Mouse (Mus musculus) left cerebral cortex, adult 8-10 months (tissue): ENCODE data around the gene Lrig3. TPM values are rescaled to one million over a fixed set of nuclear protein-coding genes. Genes with fewer than 3 reads are reported as not detected.
A peak's percentile ranks its signal among the peaks of the same experiment; 100 is the strongest.

ENCODE experiments used
- DNase-seq, 2 experiments: peaks; one replicate each; pipeline ENCODE4 v3.0.0; 2022; ENCODE audit warnings: low spot score in 2 of 2
- total RNA-seq, 4 experiments: library from RNA; stranded (reverse); gene quantifications; 2 replicates each; pipeline ENCODE4 v1.2.4; 2022

Lrig3 gene
- 1 to 10 TPM; 3.3 to 5.7 (median 4.1) TPM for total RNA-seq

- DNase-seq = peak; percentile 41 to 49
Observed at GRCm38 (mm10) chr10:125965968-125966480, at the start of gene Lrig3. Lrig3 (plus strand) TSS chr10:125966168.

- DNase-seq = no peak
Observed at GRCm38 (mm10) chr10:125916781-125917180, 49.2 kb upstream of the Lrig3 start.

DNA sequence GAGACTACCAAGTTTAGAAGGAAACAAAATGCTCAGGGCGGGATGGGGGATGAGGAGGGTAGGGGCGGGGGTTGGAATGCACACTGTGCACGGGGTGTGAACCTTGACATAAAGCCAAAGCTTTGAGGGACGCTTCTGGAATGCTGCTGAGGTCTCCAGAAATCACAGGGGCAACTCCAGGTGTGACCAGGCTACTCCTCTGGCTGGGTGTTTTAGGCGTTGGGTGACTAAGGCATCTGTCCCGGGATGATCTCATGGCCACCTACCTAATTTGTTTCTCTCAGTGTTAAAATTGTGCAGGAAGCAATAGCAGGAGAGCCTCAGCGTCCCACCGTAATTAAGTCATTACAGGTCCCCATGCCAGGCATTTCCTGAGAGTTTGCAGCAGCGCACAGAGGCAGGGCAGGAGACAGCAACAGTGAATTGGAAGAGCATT is 48.5 kb upstream of the Lrig3 start:
- no peak for DNase-seq

DNA sequence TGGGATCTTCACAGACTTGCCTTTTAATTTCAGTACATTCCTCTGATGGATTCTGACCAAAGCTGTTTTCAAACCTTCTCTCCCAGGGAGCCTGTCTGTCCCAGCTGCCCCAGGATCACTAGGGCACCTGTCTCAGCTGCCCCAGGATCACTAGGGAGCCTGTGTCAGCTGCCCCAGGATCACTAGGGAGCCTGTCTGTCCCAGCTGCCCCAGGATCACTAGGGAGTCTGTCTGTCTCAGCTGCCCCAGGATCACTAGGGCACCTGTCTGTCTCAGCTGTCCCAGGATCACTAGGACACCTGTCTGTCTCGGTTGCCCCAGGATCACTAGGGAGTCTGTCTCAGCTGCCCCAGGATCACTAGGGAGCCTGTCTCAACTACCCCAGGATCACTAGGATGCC is 47.0 kb upstream of the Lrig3 start:
- DNase-seq = no peak

GRCm38 (mm10) chr10:125921654-125922446 is 44.1 kb upstream of the Lrig3 start:
- DNase-seq = no peak

DNA sequence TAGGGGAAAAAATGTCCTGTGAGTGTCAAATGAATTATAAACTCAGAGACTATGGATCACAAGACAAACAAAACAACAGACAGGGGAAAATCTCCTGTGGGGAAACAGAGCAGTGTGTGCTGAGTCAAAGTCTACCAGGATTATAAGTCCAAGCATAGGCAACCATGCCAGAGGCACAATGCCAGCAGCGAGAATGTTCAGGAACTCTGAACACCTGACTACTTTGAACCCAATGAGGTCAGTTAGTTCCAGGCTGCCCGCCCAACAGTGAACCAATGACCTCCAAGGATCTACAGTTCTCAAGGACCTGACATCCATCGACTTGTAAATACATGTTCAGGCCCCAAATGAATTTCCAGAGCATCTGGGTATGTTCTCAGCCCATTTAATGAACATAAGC is 36.0 kb upstream of the Lrig3 start:
- DNase-seq = no peak

- DNase-seq = no peak
Observed at GRCm38 (mm10) chr10:125933388-125933787, 32.6 kb upstream of the Lrig3 start.

- DNase-seq = no peak
Observed at GRCm38 (mm10) chr10:125934095-125934494, 31.9 kb upstream of the Lrig3 start.

- no peak for DNase-seq
Observed at GRCm38 (mm10) chr10:125937517-125938497, 28.2 kb upstream of the Lrig3 start.

DNA sequence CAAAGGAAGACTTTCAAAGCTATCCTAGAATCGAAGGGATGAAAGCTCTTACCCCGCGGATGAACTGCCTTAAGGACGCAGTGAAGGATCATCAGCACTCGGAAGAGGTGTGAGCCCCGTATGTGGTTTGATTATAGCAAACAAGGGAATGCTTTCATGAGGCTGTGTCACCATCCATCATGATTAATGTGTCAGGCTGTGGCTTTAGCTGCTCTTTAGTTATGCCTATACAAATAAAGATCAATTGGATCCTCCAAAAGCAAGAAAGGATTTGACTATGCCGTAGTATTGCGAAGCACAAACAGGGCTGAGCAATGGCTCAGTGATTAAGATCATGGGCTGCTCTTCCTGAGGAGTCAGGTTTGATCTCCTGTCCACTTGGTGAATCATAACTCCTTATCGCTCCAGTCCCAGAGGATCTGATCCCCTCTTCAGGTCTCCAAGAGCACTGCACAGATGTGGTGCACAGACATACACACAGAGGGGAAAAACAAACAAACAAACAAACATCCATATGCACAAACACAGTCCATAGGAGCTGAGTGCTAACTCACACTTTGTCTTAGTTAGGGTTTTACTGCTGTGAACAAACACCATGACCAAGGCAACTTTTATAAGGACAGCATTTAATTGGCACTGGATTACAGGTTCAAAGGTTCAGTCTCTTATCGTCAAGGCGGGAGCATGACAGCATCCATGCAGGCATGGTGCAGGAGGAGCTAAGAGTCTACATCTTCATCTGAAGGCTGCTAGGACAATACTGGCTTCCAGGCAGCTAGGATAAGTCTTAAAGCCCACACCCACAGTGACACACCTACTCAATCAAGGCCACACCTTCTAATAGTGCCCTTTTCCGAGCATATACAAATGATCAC is 27.2 kb upstream of the Lrig3 start:
- DNase-seq = no peak

DNA sequence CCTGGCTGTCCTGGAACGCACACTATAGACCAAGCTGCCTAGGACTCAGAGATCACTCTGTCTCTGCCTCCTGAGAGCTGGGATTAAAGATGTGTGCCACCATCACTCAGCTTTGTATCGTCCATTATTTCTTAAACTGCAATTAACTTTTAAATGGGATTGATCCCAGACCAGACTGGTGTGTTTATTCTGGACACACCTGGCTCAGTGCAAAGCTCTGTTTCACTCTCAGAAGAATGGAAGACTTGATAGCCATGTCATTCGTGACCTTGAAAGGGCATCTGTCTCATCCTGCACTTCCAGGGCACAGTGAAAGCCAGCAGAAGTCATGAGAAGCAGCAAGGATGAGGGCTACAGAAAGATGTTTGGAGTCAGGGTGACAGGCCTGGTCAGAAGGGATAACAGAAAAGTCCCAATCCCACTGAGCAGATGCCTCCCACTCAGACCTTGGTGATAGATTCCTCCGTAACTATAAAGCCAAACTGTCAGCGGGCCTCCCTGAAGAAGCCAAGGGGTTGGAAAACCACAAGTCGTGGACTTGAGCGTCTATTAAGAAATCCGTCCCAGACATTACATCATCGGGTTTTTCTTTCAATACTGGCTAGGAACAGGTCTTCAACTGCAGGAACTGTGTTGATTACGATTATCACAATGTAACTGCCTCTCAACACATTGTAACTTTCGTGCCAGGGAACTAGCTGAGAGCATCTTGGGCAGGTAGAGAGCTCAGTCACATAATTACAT is 25.5 kb upstream of the Lrig3 start:
- no peak for DNase-seq

GRCm38 (mm10) chr10:125943098-125943497 is 22.9 kb upstream of the Lrig3 start:
- no peak for DNase-seq

DNA sequence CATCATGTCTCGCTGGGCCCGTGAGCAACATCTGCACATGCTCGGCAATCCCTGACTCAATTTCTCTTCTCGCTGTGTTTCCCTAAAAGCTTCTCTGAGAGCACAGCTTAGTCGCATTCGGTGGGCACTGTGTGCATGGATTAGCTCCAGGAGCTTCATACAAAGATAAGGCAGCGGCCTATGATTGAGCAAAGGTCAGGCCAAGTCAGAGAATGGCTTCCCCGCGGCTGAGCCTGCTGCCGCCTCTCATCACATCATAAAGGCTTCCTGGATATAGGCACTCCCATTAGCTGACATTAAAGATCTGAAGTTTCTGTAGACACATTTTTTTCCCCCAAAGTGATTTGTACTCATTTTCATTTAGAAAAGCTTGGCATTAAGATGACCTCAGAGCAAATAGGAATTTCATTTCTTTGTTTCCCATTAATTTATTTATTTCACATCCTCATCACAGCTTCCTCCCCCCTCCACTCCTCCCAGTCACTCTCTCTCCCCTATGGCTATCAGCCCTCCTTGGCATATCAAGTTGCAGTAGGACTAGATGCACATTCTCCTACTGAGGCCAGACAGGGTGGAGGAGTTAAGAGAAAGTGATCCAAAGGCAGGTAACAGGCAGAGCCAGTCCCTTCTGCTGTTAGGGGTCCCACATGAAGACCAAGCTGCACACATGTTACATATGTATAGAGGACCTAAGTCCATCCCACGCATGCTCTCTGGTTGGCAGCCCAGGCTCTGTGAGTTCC is 21.0 kb upstream of the Lrig3 start:
- no peak for DNase-seq

DNA sequence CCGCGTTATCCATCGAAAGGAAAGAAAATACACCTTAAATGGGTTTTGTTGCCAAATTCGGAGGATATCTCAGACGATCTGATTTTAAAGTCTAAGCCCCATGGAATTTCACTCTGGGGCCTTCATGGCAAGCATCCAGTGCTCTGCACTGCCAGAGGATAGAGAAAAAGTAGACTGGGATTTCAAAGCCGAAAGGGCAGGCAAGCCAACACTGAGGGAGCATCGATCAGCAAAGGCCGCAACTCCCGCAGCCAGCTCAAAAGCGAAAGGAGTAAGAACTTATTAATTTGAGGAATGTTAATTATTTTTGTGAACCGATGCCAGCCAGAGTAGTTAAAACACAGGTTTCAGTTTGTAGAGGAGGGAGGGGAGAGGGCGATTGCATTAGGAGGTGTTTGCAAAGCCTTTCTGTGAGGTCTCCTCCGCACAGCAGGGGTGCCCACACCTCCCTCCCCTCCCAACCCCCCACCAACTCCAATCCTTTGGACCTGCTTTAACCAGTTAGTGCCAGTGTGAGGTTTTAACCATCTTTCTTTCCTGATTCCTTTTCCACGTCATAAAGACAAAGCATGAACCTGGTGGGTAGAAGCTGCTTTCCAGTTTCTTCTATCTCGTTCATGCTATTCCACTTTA is 17.0 kb upstream of the Lrig3 start:
- no peak for DNase-seq

- no peak for DNase-seq
Observed at GRCm38 (mm10) chr10:125951633-125952032, 14.3 kb upstream of the Lrig3 start.

DNA sequence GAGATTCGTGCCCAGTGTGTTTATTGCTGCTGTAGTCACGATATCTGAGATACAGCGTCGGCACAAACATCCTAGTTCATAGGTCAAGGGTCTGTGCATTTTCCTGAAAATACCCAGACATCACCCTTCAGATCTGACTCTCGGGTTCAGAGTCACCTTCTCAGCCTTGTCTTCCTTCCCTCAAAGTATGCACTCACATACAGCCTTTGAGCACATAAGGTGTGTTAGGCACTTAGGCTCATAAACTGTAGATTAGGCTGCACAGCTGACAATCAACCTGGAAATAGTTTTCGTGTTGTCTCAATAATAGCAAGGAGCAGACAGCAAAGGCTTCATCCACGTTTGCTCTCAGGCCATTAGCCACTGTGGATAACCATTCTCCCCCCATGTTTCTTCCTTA is 11.6 kb upstream of the Lrig3 start:
- DNase-seq = no peak

DNA sequence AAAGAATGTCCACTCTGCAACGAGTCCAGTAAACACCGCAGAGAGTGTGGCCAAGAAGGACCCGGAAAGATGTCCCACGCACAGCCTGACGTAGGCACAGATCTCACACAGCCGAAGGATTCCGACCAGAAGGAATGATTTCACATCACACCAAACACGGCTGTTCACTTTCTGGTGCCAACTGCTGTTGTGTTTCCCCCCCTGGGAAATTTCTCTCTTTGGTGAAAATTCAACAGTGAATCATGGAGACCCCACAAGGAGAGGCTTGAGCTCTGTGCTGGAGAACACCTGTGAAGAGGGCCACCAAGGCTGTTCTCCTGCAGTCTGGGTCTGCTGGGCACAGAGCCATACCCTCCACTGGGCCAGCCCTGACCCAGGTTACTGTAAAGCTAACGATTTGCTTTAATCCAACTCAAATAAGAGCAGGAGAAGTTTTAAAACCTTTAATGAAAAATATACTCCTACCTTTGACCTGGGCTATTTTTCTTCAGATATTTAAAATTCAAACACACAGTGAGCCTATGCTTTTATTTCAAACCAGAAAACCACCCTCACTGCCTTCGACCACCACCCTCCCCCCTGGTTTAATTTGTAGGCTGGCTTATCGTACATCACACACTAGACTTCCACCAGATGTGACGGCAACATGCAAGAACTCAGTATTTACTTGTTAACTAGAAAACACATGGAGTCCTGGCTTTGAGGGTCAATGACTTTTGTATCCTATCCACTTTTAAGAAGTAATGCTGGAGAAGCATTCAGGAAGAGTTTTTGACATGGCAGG is 11.0 kb upstream of the Lrig3 start:
- DNase-seq = no peak

- DNase-seq = no peak
Observed at GRCm38 (mm10) chr10:125961411-125962107, 4.4 kb upstream of the Lrig3 start.
